9 mouse cellular contexts compared by ENCODE assay signal in the genomic region with DNA sequence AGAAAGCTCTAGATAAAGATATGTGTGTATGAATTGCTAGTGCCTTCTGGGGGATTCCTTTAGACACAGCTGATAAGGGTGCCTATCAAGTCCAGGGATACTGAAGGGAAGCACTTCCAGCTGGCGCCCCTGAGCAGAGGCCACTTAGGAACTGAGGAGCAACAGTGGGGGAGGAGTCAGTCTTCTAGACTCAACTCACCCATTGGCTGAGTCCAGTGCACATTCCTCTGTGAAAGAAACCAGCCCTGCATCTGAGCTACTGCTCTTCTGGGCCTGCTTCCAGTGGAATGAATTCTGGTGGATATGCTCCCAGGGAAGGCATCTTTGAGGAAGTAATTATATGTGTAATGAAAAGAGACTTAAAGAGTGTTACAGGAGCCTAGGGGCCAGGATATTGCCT.
DNase-seq lines count a peak whose midpoint lies in the region; ATAC-seq lines count a peak whose summit lies in the region.
"Had no signal": no experiment of that assay in that cellular context is flagged by ENCODE, and none has a peak within 500 bp of the region (broad histone marks: within the 10 kb centered on the region; RNA-seq: fewer than 3 reads in every experiment).

No protein-coding gene starts in this region.

- no peak overlapping the region for H3K27ac ChIP-seq in kidney, embryonic 14.5 days (ENCODE audit: low read depth, low read length)
- no peak overlapping the region for H3K27ac ChIP-seq in intestine, embryonic 16.5 days (ENCODE audit: low read length)
- H3K27ac ChIP-seq: embryonic facial prominence, embryonic 15.5 days had no signal

- H3K4me1 ChIP-seq in kidney, embryonic 14.5 days (ENCODE audit: control insufficient read depth, insufficient read depth, low read length), result no peaks in the 10 kb centered on the region
- no peaks in the 10 kb centered on the region; the same call in 1 of the 2 replicates for H3K4me1 ChIP-seq in intestine, embryonic 16.5 days (ENCODE audit: control insufficient read depth, insufficient read depth, low read length)
- H3K4me1 ChIP-seq: embryonic facial prominence, embryonic 15.5 days had no signal

- no peak overlapping the region for H3K9ac ChIP-seq in kidney, embryonic 14.5 days (ENCODE audit: low read depth, low read length)
- no peak overlapping the region for H3K9ac ChIP-seq in intestine, embryonic 16.5 days (ENCODE audit: low read depth, low read length)
- H3K9ac ChIP-seq: embryonic facial prominence, embryonic 15.5 days had no signal

- no peaks in the 10 kb centered on the region for H3K27me3 ChIP-seq in kidney, embryonic 14.5 days (ENCODE audit: control insufficient read depth, insufficient read depth, low read length)
- no peaks in the 10 kb centered on the region for H3K27me3 ChIP-seq in intestine, embryonic 16.5 days (replicated peaks; ENCODE audit: control insufficient read depth, insufficient read depth, low read length)
- H3K27me3 ChIP-seq: embryonic facial prominence, embryonic 15.5 days had no signal

- no peak overlapping the region for H3K4me2 ChIP-seq in kidney, embryonic 14.5 days (replicated peaks; ENCODE audit: low read depth, low read length)
- H3K4me2 ChIP-seq in intestine, embryonic 16.5 days (ENCODE audit: low read depth, low read length), result no peak overlapping the region
- H3K4me2 ChIP-seq: embryonic facial prominence, embryonic 15.5 days had no signal

- no peaks in the 10 kb centered on the region for H3K36me3 ChIP-seq in kidney, embryonic 14.5 days (ENCODE audit: control insufficient read depth, insufficient read depth, low read length)
- H3K36me3 ChIP-seq in intestine, embryonic 16.5 days (ENCODE audit: control insufficient read depth, insufficient read depth, low read length), result no peaks in the 10 kb centered on the region
- H3K36me3 ChIP-seq: embryonic facial prominence, embryonic 15.5 days had no signal

- peak; percentile 66; the same call in 1 of the 2 replicates for ATAC-seq in kidney, embryonic 14.5 days (ENCODE audit: low FRiP score, low TSS enrichment)
- ATAC-seq in intestine, embryonic 16.5 days, result peak; percentile 91
- ATAC-seq in erythroid progenitor cell, adult 5-6 weeks (replicated peaks; ENCODE audit: low FRiP score, poor library complexity, severe bottlenecking), result no peak

- H3K4me3 ChIP-seq in kidney, embryonic 14.5 days (ENCODE audit: low read length), result no peak overlapping the region
- no peak overlapping the region for H3K4me3 ChIP-seq in intestine, embryonic 16.5 days (ENCODE audit: low read length)
- H3K4me3 ChIP-seq: embryonic facial prominence, embryonic 15.5 days had no signal

- 56% methylated on average over 1 of the region's 1 CpGs for WGBS in kidney, embryonic 14.5 days
- WGBS in intestine, embryonic 16.5 days, result 24% methylated on average over 1 of the region's 1 CpGs

- no peak for DNase-seq in kidney, postnatal 25 days
- peak; percentile 63 for DNase-seq in Muller cell, postnatal 12 days (ENCODE audit: inconsistent ontology term)
- DNase-seq in embryo, embryonic 11 days, result peak; percentile 56
- DNase-seq in layer of hippocampus, adult 18-20 months (ENCODE audit: low spot score in 2 of 2), result no peak
- DNase-seq: kidney, adult 8-10 months had no signal

- no peaks in the 10 kb centered on the region for H3K9me3 ChIP-seq in kidney, embryonic 14.5 days (ENCODE audit: control insufficient read depth, low read length)
- H3K9me3 ChIP-seq in intestine, embryonic 16.5 days (ENCODE audit: control insufficient read depth, low read length), result no peaks in the 10 kb centered on the region
- H3K9me3 ChIP-seq: embryonic facial prominence, embryonic 15.5 days had no signal

Comparison
In these comparisons a context has a peak if more than half of its experiments do, and no peak if none do; other contexts are left out.
1. DNase-seq: peak in Muller cell, postnatal 12 days (single experiment) and embryo, embryonic 11 days (single experiment); none in kidney, postnatal 25 days (0 of 2) and layer of hippocampus, adult 18-20 months (0 of 2).